Mouse (Mus musculus) liver, embryonic 16.5 days (tissue): ENCODE data around the gene Gm8005. TPM values are rescaled to one million over a fixed set of nuclear protein-coding genes. Genes with fewer than 3 reads are reported as not detected.
"Not testable (repeated sequence)": the region's sequence is repeated elsewhere in the genome, so short reads cannot be mapped to it uniquely, and the experiment has no call there.

ENCODE experiments used
- ATAC-seq: fragments of 200-750 bp; cut with Nextera tagmentation; 2 replicates; pipeline ENCODE4 v1.8.0; 2017; ENCODE audit warnings: low read depth, mild to moderate bottlenecking, moderate number of reproducible peaks, moderate library complexity
- H3K27ac ChIP-seq: fragments of 300-500 bp; sonication (generic); 2 replicates; pipeline ENCODE4 v1.5.1; 2014; ENCODE audit warnings: mild to moderate bottlenecking, low read length
- H3K27me3 ChIP-seq: fragments of 300-500 bp; sonication (generic); 2 replicates; pipeline ENCODE4 v1.6.1; 2014; ENCODE audit warnings: low read depth, low read length, mixed read lengths; ENCODE audit not compliant: control insufficient read depth, insufficient read depth
- H3K36me3 ChIP-seq: fragments of 300-500 bp; sonication (generic); 2 replicates; pipeline ENCODE4 v1.6.1; 2014; ENCODE audit warnings: mild to moderate bottlenecking; ENCODE audit not compliant: control insufficient read depth, insufficient read depth
- H3K4me1 ChIP-seq: fragments of 300-500 bp; sonication (generic); 2 replicates; pipeline ENCODE4 v1.6.1; 2014; ENCODE audit warnings: low read depth, low read length, mixed read lengths; ENCODE audit not compliant: control insufficient read depth
- H3K4me2 ChIP-seq: fragments of 300-500 bp; sonication (generic); 2 replicates; pipeline ENCODE4 v1.6.1; 2014; ENCODE audit warnings: low read depth, low read length, mixed read lengths
- H3K4me3 ChIP-seq: fragments of 300-500 bp; sonication (generic); 2 replicates; pipeline ENCODE4 v1.5.1; 2014; ENCODE audit warnings: low read depth, mild to moderate bottlenecking, low read length
- H3K9ac ChIP-seq: fragments of 300-500 bp; sonication (generic); 2 replicates; pipeline ENCODE4 v1.6.1; 2014; ENCODE audit warnings: low read depth, low read length
- H3K9me3 ChIP-seq: fragments of 300-500 bp; sonication (generic); replicated peaks from 2 replicates; pipeline ENCODE4 v1.6.1; 2016; ENCODE audit warnings: low read length; ENCODE audit not compliant: control insufficient read depth
- WGBS: fragments of 180-500 bp; shearing (Covaris S2); extraction: QIAGEN DNeasy Blood & Tissue Kit; methylation state at CpG from one replicate; pipeline ENCODE4 v1.1.7; 2014; ENCODE audit not compliant: insufficient replicate concordance; 5-methylcytosine and 5-hydroxymethylcytosine counted together
- polyA plus RNA-seq: library from polyadenylated mRNA; unstranded; fragments of >200 nt; fragmentation: Nextera tagmentation; extraction: Ambion mirVana; gene quantifications from 2 replicates; pipeline ENCODE4 v1.2.1, GENCODE M21; 2015

Gene Gm8005
- polyA plus RNA-seq = not detected in 2 replicates

DNA sequence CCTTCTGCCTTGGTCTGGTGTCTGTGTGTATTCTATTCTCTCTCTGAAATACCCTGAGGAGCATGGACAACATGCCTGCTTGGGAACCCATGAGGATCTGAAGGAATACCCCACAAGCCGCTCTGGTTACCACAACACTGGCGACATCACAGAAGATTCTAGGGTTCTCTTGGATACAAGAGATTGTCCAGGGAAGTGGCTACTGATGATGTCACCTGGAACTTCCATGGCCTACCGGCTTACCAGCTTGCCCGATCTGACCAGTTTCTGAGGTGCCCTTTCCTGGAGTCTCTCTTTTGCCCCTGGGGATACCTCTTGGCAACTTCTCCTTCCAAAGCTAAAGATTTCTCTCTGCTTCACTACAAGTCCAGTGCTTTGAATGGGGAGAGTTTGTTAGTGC, at the start of gene Gm8005:
Gene Gm8005 (minus strand): TSS at position 101 of the 400 bp plus-strand sequence.
- not testable (repeated sequence) for H3K4me3 ChIP-seq, H3K4me1 ChIP-seq, H3K36me3 ChIP-seq, H3K27me3 ChIP-seq, ATAC-seq, H3K9ac ChIP-seq, H3K9me3 ChIP-seq, H3K4me2 ChIP-seq, H3K27ac ChIP-seq
- 86% methylated on average over 2 of the region's 4 CpGs for WGBS

DNA sequence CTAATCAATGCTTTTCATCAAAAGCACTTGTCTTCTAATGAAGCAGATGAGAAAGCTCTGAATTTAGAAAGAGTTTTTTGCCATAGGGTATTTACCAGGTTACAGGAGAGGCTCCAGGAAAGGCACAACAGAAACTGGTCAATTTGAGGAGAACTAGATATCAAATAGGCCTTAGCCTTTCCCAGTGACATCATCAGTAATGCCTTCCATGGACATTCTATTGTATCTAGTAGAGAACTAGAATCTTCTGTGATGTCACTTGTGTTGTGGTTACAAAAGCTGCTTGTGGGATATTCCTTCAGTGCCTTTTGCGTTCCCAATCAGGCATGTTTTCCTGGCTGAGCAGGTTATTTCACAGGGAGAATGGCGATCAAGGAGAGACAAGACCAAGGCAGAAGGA, 24.1 kb upstream of the Gm8005 start, which contains the start of gene Gm8011:
Gene Gm8011 (plus strand): TSS at position 301 of the 400 bp plus-strand sequence.
- not testable (repeated sequence) for H3K9me3 ChIP-seq, H3K36me3 ChIP-seq, H3K4me3 ChIP-seq, ATAC-seq, H3K27me3 ChIP-seq, H3K4me1 ChIP-seq, H3K4me2 ChIP-seq, H3K9ac ChIP-seq, H3K27ac ChIP-seq
- 27% methylated on average over 2 of the region's 2 CpGs for WGBS

Other genes starting within 250 kb of the Gm8005 start
- gene Gm3573, start 248.9 kb downstream of the Gm8005 start, polyA plus RNA-seq = not detected in 2 replicates
- gene Gm17026, start 179.6 kb downstream of the Gm8005 start, polyA plus RNA-seq = not detected in 2 replicates
- gene Gm9611, start 142.3 kb downstream of the Gm8005 start, polyA plus RNA-seq = not detected in 2 replicates
- not detected in 2 replicates for gene Gm7995, start 129.5 kb downstream of the Gm8005 start, polyA plus RNA-seq
- gene Gm8011, start 24.2 kb upstream of the Gm8005 start, polyA plus RNA-seq = not detected in 2 replicates
- not detected in 2 replicates for gene Gm8020, start 62.7 kb upstream of the Gm8005 start, polyA plus RNA-seq
- not detected in 2 replicates for gene Gm8024, start 84.6 kb upstream of the Gm8005 start, polyA plus RNA-seq
- gene Gm17124, start 160.2 kb upstream of the Gm8005 start, polyA plus RNA-seq = not detected in 2 replicates
- gene Gm3633, start 202.2 kb upstream of the Gm8005 start, polyA plus RNA-seq = not detected in 2 replicates
- not detected in 2 replicates for gene Gm10378, start 216.3 kb upstream of the Gm8005 start, polyA plus RNA-seq